Mouse (Mus musculus): ENCODE measurements around the gene Pagr1b. TPM values are rescaled to one million over a fixed set of nuclear protein-coding genes. Genes with fewer than 3 reads are reported as not detected.

The Pagr1b gene
- total RNA-seq, 2 experiments from 2014 or later: not detected

Small RNA genes within 50 kb of the gene (microRNA-seq; reads per million reads assigned to microRNA genes)
- 0 reads per million in 2 experiments for gene Gm44343

Other genes starting within 250 kb of the Pagr1b start
- gene Ypel3, start 239.5 kb downstream of the Pagr1b start, total RNA-seq (2021): 10 to 100 TPM; 43.4 to 73.3 TPM
- under 1 TPM; 0.27 to 0.64 TPM for gene Tbx6, start 235.0 kb downstream of the Pagr1b start, total RNA-seq (2021)
- 10 to 100 TPM; 35.6 to 39.0 TPM for gene Ppp4c, start 224.0 kb downstream of the Pagr1b start, total RNA-seq (2021)
- 1 to 10 TPM; 8.4 to 8.6 TPM for gene Fam57b, start 218.8 kb downstream of the Pagr1b start, total RNA-seq (2021)
- not detected for gene 4930451I11Rik, start 184.8 kb downstream of the Pagr1b start, total RNA-seq (2021)
- not detected for gene Doc2a, start 169.1 kb downstream of the Pagr1b start, total RNA-seq (2021)
- 1 to 10 TPM; 5.0 to 6.4 TPM for gene Hirip3, start 154.5 kb downstream of the Pagr1b start, total RNA-seq (2021)
- 10 to 100 TPM; 17.2 to 19.1 TPM for gene Ino80e, start 154.1 kb downstream of the Pagr1b start, total RNA-seq (2021)
- gene Taok2, start 131.8 kb downstream of the Pagr1b start, total RNA-seq (2021): 10 to 100 TPM; 35.6 to 38.4 TPM
- 10 to 100 TPM; 10.4 to 10.6 TPM for gene Tmem219, start 93.6 kb downstream of the Pagr1b start, total RNA-seq (2021)
- gene Kctd13, start 87.6 kb downstream of the Pagr1b start, total RNA-seq (2021): 1 to 10 TPM; 7.4 to 7.5 TPM
- not detected for gene Asphd1, start 66.9 kb downstream of the Pagr1b start, total RNA-seq (2021)
- gene Sez6l2, start 65.9 kb downstream of the Pagr1b start, total RNA-seq (2021): 1 to 10 TPM; 5.5 to 6.2 TPM
- 10 to 100 TPM; 43.2 to 45.2 TPM for gene Cdipt, start 40.6 kb downstream of the Pagr1b start, total RNA-seq (2021)
- under 1 TPM in 1 of 2 experiments, not detected in 1; 0.59 TPM for gene Cdiptos, start 40.4 kb downstream of the Pagr1b start, total RNA-seq (2021)
- 10 to 100 TPM; 59.9 to 68.7 TPM for gene Mvp, start 1.9 kb downstream of the Pagr1b start, total RNA-seq (2021)
- 10 to 100 TPM in 1 of 2 experiments, 1 to 10 TPM in 1; 8.3 to 10.7 TPM for gene Pagr1a, start 868 bp upstream of the Pagr1b start, total RNA-seq (2021)
- 10 to 100 TPM; 24.6 to 27.3 TPM for gene Gm42742, start 4.6 kb upstream of the Pagr1b start, total RNA-seq (2021)
- gene Prrt2, start 4.7 kb upstream of the Pagr1b start, total RNA-seq (2021): under 1 TPM in 1 of 2 experiments, not detected in 1; 0.80 TPM
- 10 to 100 TPM; 55.3 to 57.3 TPM for gene Maz, start 10.6 kb upstream of the Pagr1b start, total RNA-seq (2021)
- 1 to 10 TPM in 1 of 2 experiments, under 1 TPM in 1; 0.93 to 1.0 TPM for gene Kif22, start 26.0 kb upstream of the Pagr1b start, total RNA-seq (2021)
- gene Zg16, start 70.8 kb upstream of the Pagr1b start, total RNA-seq (2021): not detected
- 1 to 10 TPM; 1.3 to 2.9 TPM for gene AI467606, start 74.9 kb upstream of the Pagr1b start, total RNA-seq (2021)
- gene Qprt, start 105.7 kb upstream of the Pagr1b start, total RNA-seq (2021): under 1 TPM in 1 of 2 experiments, not detected in 1; 0.49 TPM
- 1 to 10 TPM in 1 of 2 experiments, under 1 TPM in 1; 0.55 to 2.6 TPM for gene Spn, start 121.3 kb upstream of the Pagr1b start, total RNA-seq (2021)
- 10 to 100 TPM; 35.1 to 36.9 TPM for gene Cd2bp2, start 179.6 kb upstream of the Pagr1b start, total RNA-seq (2021)
- 10 to 100 TPM; 20.8 to 21.6 TPM for gene Tbc1d10b, start 192.0 kb upstream of the Pagr1b start, total RNA-seq (2021)
- 1 to 10 TPM; 1.1 to 3.7 TPM for gene Mylpf, start 192.4 kb upstream of the Pagr1b start, total RNA-seq (2021)
- 1 to 10 TPM; 6.4 to 6.7 TPM for gene Zfp553, start 216.6 kb upstream of the Pagr1b start, total RNA-seq (2021)
- 1 to 10 TPM; 3.0 to 7.7 TPM for gene Sept1, start 216.6 kb upstream of the Pagr1b start, total RNA-seq (2021)
- 10 to 100 TPM; 18.3 to 19.3 TPM for gene Zfp771, start 227.8 kb upstream of the Pagr1b start, total RNA-seq (2021)
- gene Dctpp1, start 244.2 kb upstream of the Pagr1b start, total RNA-seq (2021): 10 to 100 TPM; 40.3 to 42.0 TPM